Mouse (Mus musculus) heart, adult 2 months (tissue): ENCODE data around the gene Ppm1e.

Experiments used
- CTCF ChIP-seq: fragments of 200-600 bp; IDR thresholded peaks from 2 replicates; pipeline ENCODE4 v1.8.1; 2022; ENCODE audit warnings: antibody characterized with exemption, mild to moderate bottlenecking, moderate library complexity
- POLR2A ChIP-seq: fragments of 200-500 bp; IDR thresholded peaks from 2 replicates; pipeline ENCODE4 v1.6.1; 2011; ENCODE audit warnings: mild to moderate bottlenecking, low read depth, low read length, control low read depth; ENCODE audit not compliant: insufficient read depth

GRCm38 (mm10) chr11:87263946-87264345 lies 94.9 kb downstream of the Ppm1e start:
- TF ChIP-seq CTCF (no peak), POLR2A (no peak)
